Mouse (Mus musculus) lung, embryonic 16.5 days (tissue): ENCODE results near the gene Sim2. TPM values are rescaled to one million over a fixed set of nuclear protein-coding genes. Genes with fewer than 3 reads are reported as not detected.

ENCODE experiments used
- ATAC-seq: fragments of 200-750 bp; cut with Nextera tagmentation; 2 replicates; pipeline ENCODE4 v1.8.0; 2017; ENCODE audit warnings: low read depth, mild to moderate bottlenecking, moderate library complexity
- H3K27ac ChIP-seq: fragments of 300-500 bp; sonication (generic); 2 replicates; pipeline ENCODE4 v1.5.1; 2014; ENCODE audit warnings: mild to moderate bottlenecking, control low read depth, low read length
- H3K27me3 ChIP-seq: fragments of 300-500 bp; sonication (generic); 2 replicates; pipeline ENCODE4 v1.6.1; 2014; ENCODE audit warnings: low read depth, low read length, mixed read lengths; ENCODE audit not compliant: control insufficient read depth, insufficient read depth
- H3K36me3 ChIP-seq: fragments of 300-500 bp; sonication (generic); 2 replicates; pipeline ENCODE4 v1.6.1; 2014; ENCODE audit warnings: low read length; ENCODE audit not compliant: control insufficient read depth, insufficient read depth
- H3K4me1 ChIP-seq: fragments of 300-500 bp; sonication (generic); replicated peaks from 2 replicates; pipeline ENCODE4 v1.6.1; 2014; ENCODE audit warnings: low read length, mixed read lengths; ENCODE audit not compliant: control insufficient read depth, insufficient read depth
- H3K4me2 ChIP-seq: fragments of 300-500 bp; sonication (generic); 2 replicates; pipeline ENCODE4 v1.6.1; 2014; ENCODE audit warnings: low read depth, low read length, control low read depth
- H3K4me3 ChIP-seq: fragments of 300-500 bp; sonication (generic); 2 replicates; pipeline ENCODE4 v1.5.1; 2014; ENCODE audit warnings: mild to moderate bottlenecking, low read length, control low read depth
- H3K9ac ChIP-seq: fragments of 300-500 bp; sonication (generic); 2 replicates; pipeline ENCODE4 v1.6.1; 2014; ENCODE audit warnings: low read length, control low read depth
- H3K9me3 ChIP-seq: fragments of 300-500 bp; sonication (generic); 2 replicates; pipeline ENCODE4 v1.6.1; 2016; ENCODE audit warnings: low read length; ENCODE audit not compliant: control insufficient read depth
- WGBS: fragments of 180-500 bp; shearing (Covaris S2); extraction: QIAGEN DNeasy Blood & Tissue Kit; methylation state at CpG from one replicate; pipeline ENCODE4 v1.1.7; 2014; 5-methylcytosine and 5-hydroxymethylcytosine counted together
- polyA plus RNA-seq: library from polyadenylated mRNA; unstranded; fragments of >200 nt; fragmentation: Nextera tagmentation; extraction: Ambion mirVana; gene quantifications from 2 replicates; pipeline ENCODE4 v1.2.1, GENCODE M21; 2015

The Sim2 gene
- polyA plus RNA-seq, 1 experiment from 2014 or later: 0.13 TPM

GRCm38 (mm10) chr16:94055176-94055575 lies 29.6 kb upstream of the Sim2 start:
- 0 out of 2 replicates have a peak, but pooled peaks have one; percentile 26 for ATAC-seq
- 69% methylated on average over 12 of the region's 12 CpGs for WGBS
- no peak overlapping the region for H3K27ac ChIP-seq
- H3K4me3 ChIP-seq: no peak overlapping the region
- H3K9ac ChIP-seq: no peak overlapping the region
- no peak overlapping the region for H3K4me2 ChIP-seq
- no peaks in the 10 kb centered on the region for H3K27me3 ChIP-seq
- H3K36me3 ChIP-seq: no peaks in the 10 kb centered on the region
- H3K9me3 ChIP-seq: no peaks in the 10 kb centered on the region
- 0 out of 2 replicates have a peak, but pooled peaks cover 6% of the 10 kb centered on the region for H3K4me1 ChIP-seq

DNA sequence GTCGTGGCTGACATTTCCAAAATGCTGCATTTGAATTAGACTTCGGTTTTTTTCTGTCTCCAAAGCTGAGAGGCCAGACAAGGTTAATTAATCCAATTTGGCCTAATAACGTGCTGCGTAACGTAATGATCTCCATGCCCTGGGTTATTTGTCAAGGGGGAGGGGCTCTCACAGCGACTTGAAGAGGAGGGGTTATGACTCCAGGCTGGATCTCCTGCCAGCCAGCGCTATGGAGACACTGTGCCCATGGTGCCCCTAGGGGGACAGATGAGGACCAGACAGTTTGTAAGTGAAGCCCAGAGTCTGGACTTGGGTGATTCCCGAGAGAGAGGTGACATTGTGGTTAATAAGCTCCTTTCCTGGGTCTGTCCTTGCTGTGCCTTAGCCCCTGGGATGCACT lies 29.2 kb upstream of the Sim2 start:
- Histone ChIP-seq H3K27ac (no peak overlapping the region), H3K9me3 (no peaks in the 10 kb centered on the region), H3K4me3 (no peak overlapping the region), H3K9ac (no peak overlapping the region), H3K36me3 (no peaks in the 10 kb centered on the region), H3K27me3 (no peaks in the 10 kb centered on the region), H3K4me1 (0 out of 2 replicates have a peak, but pooled peaks cover 6% of the 10 kb centered on the region), H3K4me2 (no peak overlapping the region)
- ATAC-seq: peak; percentile 36; the same call in 1 of the 2 replicates
- 41% methylated on average over 8 of the region's 8 CpGs for WGBS

GRCm38 (mm10) chr16:94059820-94060219 lies 24.9 kb upstream of the Sim2 start:
- ATAC-seq: peak; percentile 59
- H3K27ac ChIP-seq: no peak overlapping the region
- no peaks in the 10 kb centered on the region for H3K36me3 ChIP-seq
- 0 out of 2 replicates have a peak, but pooled peaks cover 6% of the 10 kb centered on the region for H3K4me1 ChIP-seq
- H3K27me3 ChIP-seq: no peaks in the 10 kb centered on the region
- WGBS: 53% methylated on average over 9 of the region's 9 CpGs
- H3K9me3 ChIP-seq: no peaks in the 10 kb centered on the region
- H3K4me2 ChIP-seq: no peak overlapping the region
- no peak overlapping the region for H3K4me3 ChIP-seq
- no peak overlapping the region for H3K9ac ChIP-seq

DNA sequence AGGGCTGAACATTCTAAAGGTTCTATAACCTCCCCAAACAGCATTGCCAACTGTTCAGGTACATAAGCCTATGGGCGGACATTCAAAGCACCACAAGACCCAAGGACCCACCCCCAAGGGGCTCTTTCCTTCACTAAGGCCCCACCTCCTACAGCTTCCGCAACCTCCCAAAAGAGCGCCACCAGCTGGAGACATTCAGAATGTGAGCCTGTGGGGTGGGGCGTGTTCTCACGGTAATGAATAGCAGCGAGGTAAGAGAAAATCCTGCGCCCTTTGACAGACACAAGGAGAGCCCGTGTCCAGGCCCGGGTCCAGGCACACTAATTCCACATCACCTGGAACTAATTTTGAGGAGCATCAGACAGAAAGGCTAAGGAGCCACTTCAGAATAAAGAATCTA lies 20.5 kb upstream of the Sim2 start:
- H3K9me3 ChIP-seq: peaks cover 5% of the 10 kb centered on the region; the same call in 1 of the 2 replicates
- no peak for ATAC-seq

DNA sequence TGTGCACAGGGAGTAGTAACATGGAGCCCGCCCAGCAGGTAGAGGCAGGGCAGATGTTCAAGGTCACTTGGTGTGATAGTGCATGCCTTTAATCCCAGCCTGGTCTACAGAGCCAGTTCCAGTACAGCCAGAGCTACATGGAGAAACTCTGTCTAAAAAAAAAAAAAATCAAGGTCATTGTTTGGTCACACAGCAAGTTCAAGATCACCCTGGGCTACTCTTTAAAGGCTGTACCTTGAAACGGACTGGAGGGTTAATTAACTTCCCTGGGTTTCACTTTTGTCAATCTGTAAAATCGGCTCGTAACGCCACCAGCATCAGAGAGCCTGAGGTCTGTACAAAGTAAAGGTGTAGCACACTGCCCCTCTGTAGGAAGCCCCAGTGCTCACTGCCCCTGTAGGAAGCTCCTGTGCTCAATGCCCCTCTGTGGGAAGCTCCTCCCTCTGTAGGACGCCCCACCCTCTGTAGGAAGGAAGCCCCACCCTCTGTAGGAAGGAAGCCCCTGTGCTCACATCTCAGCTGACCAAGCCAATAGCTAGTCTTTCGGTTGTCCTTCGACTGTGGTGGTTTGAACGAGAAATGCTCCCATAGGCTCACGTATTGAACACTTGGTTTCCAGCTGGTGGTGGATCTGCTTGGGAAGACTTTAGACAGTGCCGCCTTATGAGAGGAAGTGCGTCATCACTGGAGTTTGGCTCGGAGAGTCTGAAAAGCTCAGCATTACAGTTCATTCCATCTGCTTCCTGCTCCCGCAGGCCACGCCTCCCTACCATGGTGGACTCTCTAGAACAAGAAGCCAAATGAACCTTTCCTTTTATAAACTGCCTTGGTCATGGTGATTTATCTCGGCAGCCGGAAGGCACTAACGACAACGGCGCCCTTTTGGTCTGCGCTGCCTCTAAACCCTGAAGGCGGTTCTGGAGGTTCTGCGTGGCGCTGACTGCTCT lies 18.7 kb upstream of the Sim2 start:
- Histone ChIP-seq H3K27me3 (no peaks in the 10 kb centered on the region), H3K9me3 (peaks cover 5% of the 10 kb centered on the region; the same call in 1 of the 2 replicates), H3K36me3 (no peaks in the 10 kb centered on the region), H3K27ac (no peak overlapping the region), H3K4me2 (peak overlapping the region; percentile 32), H3K4me3 (0 out of 2 replicates have a peak overlapping the region, but pooled peaks have one; percentile 9), H3K4me1 (no peaks in the 10 kb centered on the region), H3K9ac (no peak overlapping the region)
- ATAC-seq: peak; percentile 80
- 65% methylated on average over 24 of the region's 24 CpGs for WGBS

More for the DNA sequence above, 20.5 kb upstream of the Sim2 start:
- Histone ChIP-seq H3K4me2 (no peak overlapping the region), H3K4me3 (no peak overlapping the region), H3K4me1 (0 out of 2 replicates have a peak, but pooled peaks cover 6% of the 10 kb centered on the region), H3K27me3 (no peaks in the 10 kb centered on the region), H3K9ac (no peak overlapping the region), H3K27ac (no peak overlapping the region), H3K36me3 (no peaks in the 10 kb centered on the region)
- WGBS: 74% methylated on average over 9 of the region's 9 CpGs

- WGBS: 42% methylated on average over 6 of the region's 6 CpGs
- ATAC-seq: peak; percentile 37; the same call in 1 of the 2 replicates
- Histone ChIP-seq H3K9ac (no peak overlapping the region), H3K36me3 (no peaks in the 10 kb centered on the region), H3K27ac (no peak overlapping the region), H3K9me3 (peaks cover 5% of the 10 kb centered on the region; the same call in 1 of the 2 replicates), H3K4me1 (no peaks in the 10 kb centered on the region), H3K4me3 (no peak overlapping the region), H3K27me3 (no peaks in the 10 kb centered on the region), H3K4me2 (peak overlapping the region; percentile 32; the same call in 1 of the 2 replicates)
These were observed 18.0 kb upstream of the Sim2 start for GRCm38 (mm10) chr16:94066771-94067170.

- 57% methylated on average over 5 of the region's 5 CpGs for WGBS
- no peaks in the 10 kb centered on the region for H3K27me3 ChIP-seq
- no peaks in the 10 kb centered on the region for H3K4me1 ChIP-seq
- H3K4me3 ChIP-seq: no peak overlapping the region
- no peak overlapping the region for H3K4me2 ChIP-seq
- peaks cover 5% of the 10 kb centered on the region; the same call in 1 of the 2 replicates for H3K9me3 ChIP-seq
- H3K9ac ChIP-seq: no peak overlapping the region
- H3K27ac ChIP-seq: no peak overlapping the region
- H3K36me3 ChIP-seq: no peaks in the 10 kb centered on the region
- ATAC-seq: no peak
These were observed 17.5 kb upstream of the Sim2 start for GRCm38 (mm10) chr16:94067280-94067679.

DNA sequence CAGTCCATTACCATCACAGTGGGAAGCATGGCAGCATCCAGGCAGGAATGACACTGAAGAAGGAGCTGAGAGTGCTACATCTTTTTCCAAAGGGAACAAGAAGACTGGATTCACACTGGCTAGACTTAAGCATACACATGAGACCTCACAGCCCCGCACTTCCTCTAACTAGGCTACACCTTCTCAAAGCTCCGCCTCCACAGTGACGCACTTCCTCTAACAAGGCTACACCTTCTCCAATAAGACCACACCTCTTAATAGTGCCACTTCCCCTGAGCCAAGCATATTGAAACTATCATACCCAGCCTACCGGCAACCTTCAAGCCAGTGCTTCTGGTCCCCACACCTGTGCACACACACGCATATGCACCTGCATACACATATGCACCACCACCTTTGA lies 15.7 kb upstream of the Sim2 start:
- H3K9ac ChIP-seq: no peak overlapping the region
- H3K4me1 ChIP-seq: no peaks in the 10 kb centered on the region
- no peak overlapping the region for H3K27ac ChIP-seq
- no peak for ATAC-seq
- no peak overlapping the region for H3K4me3 ChIP-seq
- no peaks in the 10 kb centered on the region; the same call in 1 of the 2 replicates for H3K27me3 ChIP-seq
- no peaks in the 10 kb centered on the region for H3K36me3 ChIP-seq
- peaks cover 5% of the 10 kb centered on the region; the same call in 1 of the 2 replicates for H3K9me3 ChIP-seq
- 86% methylated on average over 5 of the region's 5 CpGs for WGBS
- no peak overlapping the region for H3K4me2 ChIP-seq

GRCm38 (mm10) chr16:94070920-94071319 lies 13.8 kb upstream of the Sim2 start:
- no peak overlapping the region for H3K27ac ChIP-seq
- H3K9ac ChIP-seq: no peak overlapping the region
- H3K4me2 ChIP-seq: no peak overlapping the region
- peaks cover 5% of the 10 kb centered on the region; the same call in 1 of the 2 replicates for H3K9me3 ChIP-seq
- no peak for ATAC-seq
- no peaks in the 10 kb centered on the region for H3K4me1 ChIP-seq
- 84% methylated on average over 9 of the region's 9 CpGs for WGBS
- H3K36me3 ChIP-seq: no peaks in the 10 kb centered on the region
- H3K4me3 ChIP-seq: no peak overlapping the region
- no peaks in the 10 kb centered on the region; the same call in 1 of the 2 replicates for H3K27me3 ChIP-seq
